Mouse (Mus musculus): ENCODE measurements at regions not wholly inside any gene's neighbourhood (a gene's known extent, or its start where the extent isn't known, plus 50 kb on each side); places are given as distances from the start of the nearest gene placed in this dataset.

GRCm38 (mm10) chr9:115614007-115614406 is 295.2 kb upstream of the Gadl1 start:
- no peak for DNase-seq (ENCODE audit: low spot score)
- 69% methylated on average over 2 of the region's 2 CpGs for WGBS
- Histone ChIP-seq H3K9ac (replicated peaks; ENCODE audit: low read length, poor library complexity, severe bottlenecking) (no peak overlapping the region), H3K27ac (ENCODE audit: low read depth, low read length) (no peak overlapping the region), H3K4me1 (ENCODE audit: insufficient read depth, low read length) (no peaks in the 10 kb centered on the region), H3K4me2 (ENCODE audit: low read depth, low read length, poor library complexity, severe bottlenecking) (no peak overlapping the region), H3K27me3 (ENCODE audit: insufficient read depth, low read length) (no peaks in the 10 kb centered on the region), H3K36me3 (ENCODE audit: insufficient read depth, low read length) (no peaks in the 10 kb centered on the region), H3K9me3 (ENCODE audit: low read length) (no peaks in the 10 kb centered on the region), H3K4me3 (ENCODE audit: low read depth, low read length) (no peak overlapping the region)
- ATAC-seq (ENCODE audit: low FRiP score): no peak
- TF ChIP-seq CTCF (IDR thresholded peaks at IDR 0.05): no peak

DNA sequence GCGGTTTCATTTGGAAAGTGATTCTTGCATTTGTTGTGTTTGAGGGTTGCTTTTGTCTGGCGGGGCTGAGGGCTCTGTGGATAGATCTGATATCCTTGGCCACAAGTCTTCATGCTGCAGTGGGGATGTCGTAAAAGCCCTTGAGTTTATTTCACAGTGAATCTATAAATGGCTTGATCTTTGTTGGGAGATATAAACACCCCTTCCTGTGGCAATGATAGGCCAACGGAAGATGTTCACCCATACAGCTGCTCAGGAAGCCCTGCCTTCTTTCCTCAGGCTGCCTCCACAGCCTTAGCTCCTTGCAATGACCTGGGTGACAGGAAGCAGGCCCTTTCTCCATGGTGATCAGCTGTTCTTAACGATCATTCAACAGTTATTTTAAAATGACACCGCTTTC is 291.3 kb upstream of the Gadl1 start:
- H3K4me2 ChIP-seq (ENCODE audit: low read depth, low read length, poor library complexity, severe bottlenecking): no peak overlapping the region
- H3K27ac ChIP-seq (ENCODE audit: low read depth, low read length): no peak overlapping the region
- no peaks in the 10 kb centered on the region for H3K27me3 ChIP-seq (ENCODE audit: insufficient read depth, low read length)
- no peak overlapping the region for H3K4me3 ChIP-seq (ENCODE audit: low read depth, low read length)
- ATAC-seq (ENCODE audit: low FRiP score): no peak
- TF ChIP-seq CTCF (IDR thresholded peaks at IDR 0.05): no peak
- H3K9ac ChIP-seq (replicated peaks; ENCODE audit: low read length, poor library complexity, severe bottlenecking): no peak overlapping the region
- H3K9me3 ChIP-seq (ENCODE audit: low read length): no peaks in the 10 kb centered on the region
- H3K36me3 ChIP-seq (ENCODE audit: insufficient read depth, low read length): no peaks in the 10 kb centered on the region
- no peaks in the 10 kb centered on the region for H3K4me1 ChIP-seq (ENCODE audit: insufficient read depth, low read length)
- DNase-seq (ENCODE audit: low spot score): no peak
- WGBS: 85% methylated on average over 6 of the region's 6 CpGs

- H3K4me3 ChIP-seq (ENCODE audit: low read depth, low read length): no peak overlapping the region
- H3K4me2 ChIP-seq (ENCODE audit: low read depth, low read length, poor library complexity, severe bottlenecking): no peak overlapping the region
- H3K27ac ChIP-seq (ENCODE audit: low read depth, low read length): no peak overlapping the region
- no peak overlapping the region for H3K9ac ChIP-seq (replicated peaks; ENCODE audit: low read length, poor library complexity, severe bottlenecking)
- TF ChIP-seq CTCF (IDR thresholded peaks at IDR 0.05): no peak
- no peaks in the 10 kb centered on the region for H3K36me3 ChIP-seq (ENCODE audit: insufficient read depth, low read length)
- WGBS: 62% methylated on average over 5 of the region's 5 CpGs
- no peaks in the 10 kb centered on the region for H3K27me3 ChIP-seq (ENCODE audit: insufficient read depth, low read length)
- H3K4me1 ChIP-seq (ENCODE audit: insufficient read depth, low read length): no peaks in the 10 kb centered on the region
- no peak for DNase-seq (ENCODE audit: low spot score)
- no peak for ATAC-seq (ENCODE audit: low FRiP score)
- H3K9me3 ChIP-seq (ENCODE audit: low read length): no peaks in the 10 kb centered on the region
Measured at GRCm38 (mm10) chr9:115623948-115624347, 285.3 kb upstream of the Gadl1 start.

DNA sequence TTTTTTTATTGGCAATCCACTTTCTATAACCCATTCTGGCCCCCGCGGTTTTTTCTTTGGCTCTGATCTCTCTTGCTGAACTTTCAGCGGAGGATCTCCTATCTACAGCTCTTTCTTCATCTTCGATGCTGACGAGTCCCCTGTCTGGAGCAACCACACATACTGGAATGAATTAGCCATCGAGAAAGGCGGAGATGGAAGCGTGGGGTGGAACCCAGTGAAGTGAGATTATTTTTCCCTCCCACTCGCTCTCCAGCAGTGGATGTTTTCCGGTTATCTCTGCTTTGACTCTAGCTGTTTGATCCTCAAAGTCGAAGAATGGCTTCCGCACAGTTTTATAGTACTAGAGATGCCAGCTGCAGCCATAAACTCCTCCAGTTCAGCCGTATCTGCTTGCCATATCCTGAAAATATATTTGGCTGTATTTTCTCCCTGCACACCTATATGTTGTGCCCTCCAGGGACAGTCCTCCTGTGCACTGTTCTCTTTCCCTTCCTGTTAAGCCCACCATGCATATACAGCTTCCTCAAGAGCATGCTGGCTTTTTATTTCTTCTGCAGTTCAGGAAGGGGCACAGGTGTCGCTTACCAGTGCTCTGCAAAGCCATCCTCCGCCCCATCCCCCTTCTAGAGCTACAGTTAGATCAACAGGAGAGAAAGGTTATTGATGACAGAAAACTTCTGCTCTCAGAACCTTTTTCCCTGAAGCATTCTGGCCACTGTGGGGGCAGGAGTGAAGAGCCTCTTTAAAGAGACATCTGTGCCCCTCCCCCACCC is 284.3 kb upstream of the Gadl1 start:
- WGBS: 77% methylated on average over 15 of the region's 15 CpGs
- DNase-seq (ENCODE audit: low spot score) (no peak), ATAC-seq (ENCODE audit: low FRiP score) (no peak)
- Histone ChIP-seq H3K9me3 (ENCODE audit: low read length) (no peaks in the 10 kb centered on the region), H3K36me3 (ENCODE audit: insufficient read depth, low read length) (no peaks in the 10 kb centered on the region), H3K4me2 (ENCODE audit: low read depth, low read length, poor library complexity, severe bottlenecking) (no peak overlapping the region), H3K27ac (ENCODE audit: low read depth, low read length) (no peak overlapping the region), H3K4me1 (ENCODE audit: insufficient read depth, low read length) (no peaks in the 10 kb centered on the region), H3K4me3 (ENCODE audit: low read depth, low read length) (no peak overlapping the region), H3K27me3 (ENCODE audit: insufficient read depth, low read length) (no peaks in the 10 kb centered on the region), H3K9ac (replicated peaks; ENCODE audit: low read length, poor library complexity, severe bottlenecking) (no peak overlapping the region)
- no peak for TF ChIP-seq CTCF (IDR thresholded peaks at IDR 0.05)

DNA sequence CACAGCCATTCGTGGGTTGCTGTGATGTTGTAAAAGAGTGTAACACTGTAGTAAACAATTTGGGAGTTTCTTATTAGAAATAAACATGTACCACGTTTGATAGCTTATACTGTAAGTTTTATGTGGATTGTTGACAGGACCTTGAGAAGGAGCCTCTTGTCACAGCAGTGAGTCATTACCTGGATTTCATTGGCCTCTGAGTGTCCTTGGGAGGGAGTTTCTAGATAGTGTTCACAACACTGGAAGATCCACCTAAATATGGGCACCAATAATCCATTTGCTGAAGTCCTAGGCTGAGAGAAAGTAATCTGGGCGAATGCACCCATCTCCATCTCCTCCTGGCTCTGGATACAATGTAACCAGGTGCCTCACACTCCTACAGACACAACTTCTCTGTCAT is 281.7 kb upstream of the Gadl1 start:
- DNase-seq (ENCODE audit: low spot score) (no peak), ATAC-seq (ENCODE audit: low FRiP score) (no peak)
- no peaks in the 10 kb centered on the region for H3K27me3 ChIP-seq (ENCODE audit: insufficient read depth, low read length)
- H3K4me2 ChIP-seq (ENCODE audit: low read depth, low read length, poor library complexity, severe bottlenecking): no peak overlapping the region
- 89% methylated on average over 3 of the region's 3 CpGs for WGBS
- TF ChIP-seq CTCF (IDR thresholded peaks at IDR 0.05): no peak
- H3K4me3 ChIP-seq (ENCODE audit: low read depth, low read length): no peak overlapping the region
- no peaks in the 10 kb centered on the region for H3K9me3 ChIP-seq (ENCODE audit: low read length)
- H3K36me3 ChIP-seq (ENCODE audit: insufficient read depth, low read length): no peaks in the 10 kb centered on the region
- H3K4me1 ChIP-seq (ENCODE audit: insufficient read depth, low read length): no peaks in the 10 kb centered on the region
- H3K27ac ChIP-seq (ENCODE audit: low read depth, low read length): no peak overlapping the region
- H3K9ac ChIP-seq (replicated peaks; ENCODE audit: low read length, poor library complexity, severe bottlenecking): no peak overlapping the region

DNA sequence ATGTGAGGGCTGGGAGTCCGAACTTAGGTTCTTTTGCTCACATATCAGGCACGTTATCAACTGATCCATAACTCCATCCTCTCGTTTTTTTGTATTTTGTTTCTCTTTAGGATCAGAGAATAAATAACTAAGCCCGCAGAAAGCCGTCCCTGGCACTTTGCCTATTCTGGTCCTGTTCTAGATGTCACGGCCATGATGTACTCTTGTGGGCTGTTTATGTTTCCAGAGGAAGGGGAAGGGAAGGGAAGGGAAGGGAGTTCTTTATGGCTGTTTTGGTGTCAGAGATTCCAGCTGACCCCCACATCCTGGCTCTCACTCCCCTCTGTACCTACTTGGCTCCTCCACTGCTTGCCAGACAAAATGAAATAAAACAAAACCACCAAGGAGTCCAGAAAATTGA is 272.1 kb upstream of the Gadl1 start:
- Histone ChIP-seq H3K36me3 (ENCODE audit: insufficient read depth, low read length) (no peaks in the 10 kb centered on the region), H3K27ac (ENCODE audit: low read depth, low read length) (no peak overlapping the region), H3K9me3 (ENCODE audit: low read length) (no peaks in the 10 kb centered on the region), H3K4me1 (ENCODE audit: insufficient read depth, low read length) (no peaks in the 10 kb centered on the region), H3K27me3 (ENCODE audit: insufficient read depth, low read length) (no peaks in the 10 kb centered on the region), H3K9ac (replicated peaks; ENCODE audit: low read length, poor library complexity, severe bottlenecking) (no peak overlapping the region), H3K4me2 (ENCODE audit: low read depth, low read length, poor library complexity, severe bottlenecking) (no peak overlapping the region), H3K4me3 (ENCODE audit: low read depth, low read length) (no peak overlapping the region)
- no peak for DNase-seq (ENCODE audit: low spot score)
- TF ChIP-seq CTCF (IDR thresholded peaks at IDR 0.05): no peak
- 80% methylated on average over 6 of the region's 6 CpGs for WGBS
- ATAC-seq (ENCODE audit: low FRiP score): no peak
